Mouse (Mus musculus) intestine, embryonic 14.5 days (tissue): ENCODE measurements around the gene Tll2. TPM values are rescaled to one million over a fixed set of nuclear protein-coding genes. Genes with fewer than 3 reads are reported as not detected.
A peak's percentile ranks its signal among the peaks of the same experiment; 100 is the strongest.

ENCODE experiments used
- ATAC-seq: fragments of 200-750 bp; cut with Nextera tagmentation; replicated peaks from 2 replicates; pipeline ENCODE4 v1.8.0; 2017; ENCODE audit warnings: low read depth, moderate number of reproducible peaks, moderate TSS enrichment, moderate library complexity; ENCODE audit not compliant: low FRiP score, low TSS enrichment
- DNase-seq: peaks from one replicate; pipeline ENCODE4 v3.0.0-alpha.2; 2018; ENCODE audit warnings: low spot score
- H3K27ac ChIP-seq: fragments of 300-500 bp; sonication (generic); 2 replicates; pipeline ENCODE4 v1.5.1; 2014; ENCODE audit warnings: low read depth, mild to moderate bottlenecking, control low read depth
- H3K27me3 ChIP-seq: fragments of 300-500 bp; sonication (generic); replicated peaks from 2 replicates; pipeline ENCODE4 v1.6.1; 2014; ENCODE audit warnings: low read length, control low read depth; ENCODE audit not compliant: control insufficient read depth, insufficient read depth
- H3K36me3 ChIP-seq: fragments of 300-500 bp; sonication (generic); 2 replicates; pipeline ENCODE4 v1.6.1; 2014; ENCODE audit warnings: low read length, control low read depth; ENCODE audit not compliant: control insufficient read depth, insufficient read depth
- H3K4me1 ChIP-seq: fragments of 300-500 bp; sonication (generic); replicated peaks from 2 replicates; pipeline ENCODE4 v1.6.1; 2014; ENCODE audit warnings: low read length, control low read depth, mixed read lengths; ENCODE audit not compliant: control insufficient read depth, insufficient read depth
- H3K4me2 ChIP-seq: fragments of 300-500 bp; sonication (generic); 2 replicates; pipeline ENCODE4 v1.6.1; 2014; ENCODE audit warnings: low read length
- H3K4me3 ChIP-seq: fragments of 300-500 bp; sonication (generic); 2 replicates; pipeline ENCODE4 v1.5.1; 2014; ENCODE audit warnings: low read depth, low read length, control low read depth, mixed read lengths
- H3K9ac ChIP-seq: fragments of 300-500 bp; sonication (generic); 2 replicates; pipeline ENCODE4 v1.6.1; 2014; ENCODE audit warnings: mild to moderate bottlenecking, low read length
- H3K9me3 ChIP-seq: fragments of 300-500 bp; sonication (generic); 2 replicates; pipeline ENCODE4 v1.6.1; 2016; ENCODE audit warnings: low read length, control low read depth; ENCODE audit not compliant: control insufficient read depth
- WGBS: fragments of 180-500 bp; shearing (Covaris S2); extraction: QIAGEN DNeasy Blood & Tissue Kit; methylation state at CpG from one replicate; pipeline ENCODE4 v1.1.7; 2014; 5-methylcytosine and 5-hydroxymethylcytosine counted together
- polyA plus RNA-seq: library from polyadenylated mRNA; unstranded; fragments of >200 nt; fragmentation: Nextera tagmentation; extraction: Ambion mirVana; gene quantifications from 2 replicates; pipeline ENCODE4 v1.2.1, GENCODE M21; 2014

The Tll2 gene
- not detected in 2 replicates for polyA plus RNA-seq

- Histone ChIP-seq H3K27me3 (peaks cover 38% of the 10 kb centered on the region), H3K27ac (no peak within 1 kb of the TSS), H3K9ac (peak within 1 kb of the TSS; percentile 35), H3K36me3 (peaks cover 9% of the 10 kb centered on the region; the same call in 1 of the 2 replicates), H3K9me3 (no peaks in the 10 kb centered on the region), H3K4me2 (peak within 1 kb of the TSS; percentile 94), H3K4me3 (peak within 1 kb of the TSS; percentile 43), H3K4me1 (peaks cover 15% of the 10 kb centered on the region; the same call in 1 of the 2 replicates)
- 1% methylated on average over 32 of the region's 32 CpGs for WGBS
- ATAC-seq (peak; percentile 91), DNase-seq (peak; percentile 81)
Measured at GRCm38 (mm10) chr19:41206811-41207344, at the start of gene Tll2. Tll2 (minus strand) TSS chr19:41206835.

- Histone ChIP-seq H3K27me3 (no peaks in the 10 kb centered on the region), H3K9ac (no peak overlapping the region), H3K4me3 (no peak overlapping the region), H3K4me1 (0 out of 2 replicates have a peak, but pooled peaks cover under 1% of the 10 kb centered on the region), H3K9me3 (no peaks in the 10 kb centered on the region), H3K27ac (no peak overlapping the region), H3K4me2 (no peak overlapping the region), H3K36me3 (peaks cover 29% of the 10 kb centered on the region)
- ATAC-seq (no peak), DNase-seq (no peak)
- WGBS, result 80% methylated on average over 5 of the region's 5 CpGs
Measured at GRCm38 (mm10) chr19:41254584-41254983, 47.9 kb upstream of the Tll2 start.

GRCm38 (mm10) chr19:41248968-41249367, 42.3 kb upstream of the Tll2 start:
- Histone ChIP-seq H3K4me3 (no peak overlapping the region), H3K9me3 (no peaks in the 10 kb centered on the region), H3K27ac (no peak overlapping the region), H3K36me3 (peaks cover 53% of the 10 kb centered on the region), H3K4me2 (no peak overlapping the region), H3K27me3 (no peaks in the 10 kb centered on the region), H3K9ac (no peak overlapping the region), H3K4me1 (0 out of 2 replicates have a peak, but pooled peaks cover 4% of the 10 kb centered on the region)
- DNase-seq, result no peak
- WGBS, result 48% methylated on average over 4 of the region's 4 CpGs
- ATAC-seq, result no peak

- H3K4me3 ChIP-seq, result no peak overlapping the region
- no peak for ATAC-seq
- WGBS, result 88% methylated on average over 3 of the region's 3 CpGs
Measured at GRCm38 (mm10) chr19:41248271-41248670, 41.6 kb upstream of the Tll2 start.

GRCm38 (mm10) chr19:41246271-41246670, 39.6 kb upstream of the Tll2 start:
- no peak overlapping the region for H3K27ac ChIP-seq
- no peak for ATAC-seq
- 0 out of 2 replicates have a peak, but pooled peaks cover 4% of the 10 kb centered on the region for H3K4me1 ChIP-seq
- H3K9ac ChIP-seq, result no peak overlapping the region
- WGBS, result 77% methylated on average over 4 of the region's 4 CpGs
- H3K4me2 ChIP-seq, result no peak overlapping the region
- no peaks in the 10 kb centered on the region for H3K9me3 ChIP-seq
- H3K4me3 ChIP-seq, result no peak overlapping the region
- DNase-seq, result no peak
- peaks cover 70% of the 10 kb centered on the region for H3K36me3 ChIP-seq
- no peaks in the 10 kb centered on the region for H3K27me3 ChIP-seq

More at GRCm38 (mm10) chr19:41248271-41248670, 41.6 kb upstream of the Tll2 start:
- Histone ChIP-seq H3K9ac (no peak overlapping the region), H3K27me3 (no peaks in the 10 kb centered on the region), H3K4me1 (0 out of 2 replicates have a peak, but pooled peaks cover 4% of the 10 kb centered on the region), H3K4me2 (no peak overlapping the region), H3K9me3 (no peaks in the 10 kb centered on the region), H3K27ac (no peak overlapping the region), H3K36me3 (peaks cover 51% of the 10 kb centered on the region)
- no peak for DNase-seq

GRCm38 (mm10) chr19:41244581-41244980, 37.9 kb upstream of the Tll2 start:
- Histone ChIP-seq H3K4me3 (no peak overlapping the region), H3K9me3 (no peaks in the 10 kb centered on the region), H3K4me2 (no peak overlapping the region), H3K27ac (no peak overlapping the region), H3K9ac (no peak overlapping the region), H3K27me3 (no peaks in the 10 kb centered on the region), H3K36me3 (peaks cover 80% of the 10 kb centered on the region), H3K4me1 (0 out of 2 replicates have a peak, but pooled peaks cover 3% of the 10 kb centered on the region)
- WGBS, result 64% methylated on average over 6 of the region's 6 CpGs
- peak; percentile 72 for DNase-seq
- no peak for ATAC-seq

GRCm38 (mm10) chr19:41241997-41242396, 35.4 kb upstream of the Tll2 start:
- H3K36me3 ChIP-seq, result peaks cover 83% of the 10 kb centered on the region
- H3K9ac ChIP-seq, result no peak overlapping the region
- H3K4me1 ChIP-seq, result no peaks in the 10 kb centered on the region
- H3K27ac ChIP-seq, result no peak overlapping the region
- ATAC-seq, result no peak
- DNase-seq, result no peak
- H3K27me3 ChIP-seq, result no peaks in the 10 kb centered on the region
- no peak overlapping the region for H3K4me2 ChIP-seq
- 90% methylated on average over 5 of the region's 5 CpGs for WGBS
- no peak overlapping the region for H3K4me3 ChIP-seq
- H3K9me3 ChIP-seq, result no peaks in the 10 kb centered on the region

- Histone ChIP-seq H3K4me3 (no peak overlapping the region), H3K9me3 (no peaks in the 10 kb centered on the region), H3K9ac (no peak overlapping the region), H3K4me1 (no peaks in the 10 kb centered on the region), H3K27me3 (no peaks in the 10 kb centered on the region), H3K4me2 (no peak overlapping the region), H3K27ac (no peak overlapping the region), H3K36me3 (peaks cover 88% of the 10 kb centered on the region)
- WGBS, result 94% methylated on average over 4 of the region's 4 CpGs
- ATAC-seq, result no peak
- DNase-seq, result no peak
Measured at GRCm38 (mm10) chr19:41233698-41234097, 27.1 kb upstream of the Tll2 start.

- no peak overlapping the region for H3K4me3 ChIP-seq
- whole genome bisulfite sequencing, result 15% methylated on average over 7 of the region's 7 CpGs
Measured at GRCm38 (mm10) chr19:41208326-41208725, 1.7 kb upstream of the Tll2 start.

More at GRCm38 (mm10) chr19:41208326-41208725, 1.7 kb upstream of the Tll2 start:
- no peak overlapping the region for H3K4me2 ChIP-seq
- no peak overlapping the region for H3K27ac ChIP-seq
- peaks cover 15% of the 10 kb centered on the region; the same call in 1 of the 2 replicates for H3K4me1 ChIP-seq
- H3K36me3 ChIP-seq, result peaks cover 19% of the 10 kb centered on the region
- DNase-seq (no peak), ATAC-seq (no peak)
- H3K27me3 ChIP-seq, result peaks cover 38% of the 10 kb centered on the region
- no peaks in the 10 kb centered on the region for H3K9me3 ChIP-seq
- no peak overlapping the region for H3K9ac ChIP-seq
